Mouse (Mus musculus) G1E (cell line): Measurements from ENCODE around the gene Foxl1. TPM values are rescaled to one million over a fixed set of nuclear protein-coding genes. Genes with fewer than 3 reads are reported as not detected.

ENCODE experiments used
- ATAC-seq: 2 replicates; pipeline ENCODE4 v1.8.0; 2016; ENCODE audit warnings: mild to moderate bottlenecking; ENCODE audit not compliant: insufficient number of reproducible peaks, poor library complexity, low FRiP score, severe bottlenecking; ENCODE audit errors: extremely low read depth
- DNase-seq: peaks from one replicate; pipeline ENCODE4 v3.0.0; 2012; ENCODE audit warnings: low spot score
- H3K27me3 ChIP-seq: 2 replicates; pipeline ENCODE4 v1.6.1; 2012; ENCODE audit warnings: mild to moderate bottlenecking, low read length, inconsistent platforms; ENCODE audit not compliant: insufficient read depth
- H3K36me3 ChIP-seq: replicated peaks from 2 replicates; pipeline ENCODE3; 2012; ENCODE audit warnings: mild to moderate bottlenecking, inconsistent platforms
- H3K4me1 ChIP-seq: 2 replicates; pipeline ENCODE4 v1.6.1; 2012; ENCODE audit warnings: low read depth, low read length, inconsistent platforms, mixed read lengths; ENCODE audit not compliant: insufficient read depth
- H3K4me3 ChIP-seq: 2 replicates; pipeline ENCODE4 v1.5.1; 2012; ENCODE audit warnings: low read depth, mild to moderate bottlenecking, inconsistent platforms, low read length, moderate library complexity, mixed read lengths
- H3K9me3 ChIP-seq: replicated peaks from 2 replicates; pipeline ENCODE4 v1.6.1; 2012; ENCODE audit warnings: inconsistent platforms
- CTCF ChIP-seq: IDR thresholded peaks from 2 replicates; pipeline ENCODE4 v1.5.1; 2012; ENCODE audit warnings: low read depth, low read length, inconsistent platforms, mixed read lengths
- GATA1 ChIP-seq: IDR thresholded peaks from 2 replicates; pipeline ENCODE4 v1.6.1; 2012; ENCODE audit warnings: borderline replicate concordance, low read length, inconsistent platforms, mixed read lengths
- GATA2 ChIP-seq: IDR thresholded peaks from 2 replicates; pipeline ENCODE4 v1.6.1; 2012; ENCODE audit warnings: low read depth, low read length, inconsistent platforms, borderline replicate concordance
- POLR2AphosphoS5 ChIP-seq: IDR thresholded peaks from 2 replicates; pipeline ENCODE4 v1.6.1; 2012; ENCODE audit warnings: low read depth, low read length, inconsistent platforms; ENCODE audit not compliant: insufficient replicate concordance
- TAL1 ChIP-seq: conservative IDR thresholded peaks from 2 replicates; pipeline ENCODE4 v1.6.1; 2012; ENCODE audit warnings: low read depth, low read length, inconsistent platforms, mixed read lengths
- polyA plus RNA-seq: library from polyadenylated mRNA; stranded (reverse); fragments of >175 nt; gene quantifications from 2 replicates; pipeline ENCODE4 v1.2.3, GENCODE M21; 2012
- total RNA-seq, 2 experiments: library from RNA; stranded (forward) in 1 of 2; stranded (reverse) in 1 of 2; fragments of 200-1000 nt in 1 of 2; fragments of >200 nt in 1 of 2; fragmentation: Nextera tagmentation in 1 of 2; gene quantifications; 2 replicates each; pipeline ENCODE4 v1.2.3; 2014 to 2017

Gene Foxl1
- total and polyA plus RNA-seq, 3 experiments, result not detected

- Histone ChIP-seq H3K36me3 (no peaks in the 10 kb centered on the region), H3K4me3 (no peak overlapping the region), H3K9me3 (peaks cover 85% of the 10 kb centered on the region), H3K27me3 (no peaks in the 10 kb centered on the region), H3K4me1 (no peaks in the 10 kb centered on the region)
- DNase-seq (no peak), ATAC-seq (no peak)
- TF ChIP-seq POLR2AphosphoS5, result no peak
- no peak for TF ChIP-seq GATA2
- TF ChIP-seq GATA1, result no peak
- TF ChIP-seq TAL1, result no peak
- TF ChIP-seq CTCF, result no peak
Observed at GRCm38 (mm10) chr8:121162906-121163695, 35.4 kb downstream of the Foxl1 start.

GRCm38 (mm10) chr8:121164017-121164469, 36.3 kb downstream of the Foxl1 start:
- Histone ChIP-seq H3K4me3 (no peak overlapping the region), H3K9me3 (peaks cover 85% of the 10 kb centered on the region), H3K36me3 (no peaks in the 10 kb centered on the region), H3K27me3 (no peaks in the 10 kb centered on the region), H3K4me1 (no peaks in the 10 kb centered on the region)
- no peak for ATAC-seq
- TF ChIP-seq POLR2AphosphoS5 (no peak), TAL1 (no peak)
- DNase-seq, result no peak

GRCm38 (mm10) chr8:121168033-121168432, 40.3 kb downstream of the Foxl1 start:
- Histone ChIP-seq H3K36me3 (no peaks in the 10 kb centered on the region), H3K4me1 (no peaks in the 10 kb centered on the region), H3K9me3 (peaks cover 93% of the 10 kb centered on the region), H3K4me3 (no peak overlapping the region), H3K27me3 (no peaks in the 10 kb centered on the region)
- ATAC-seq (no peak), DNase-seq (no peak)
- TF ChIP-seq CTCF (no peak), POLR2AphosphoS5 (no peak), GATA2 (no peak), GATA1 (no peak), TAL1 (no peak)

- TF ChIP-seq CTCF, result no peak
- TF ChIP-seq GATA2, result no peak
- no peak for TF ChIP-seq GATA1
- TF ChIP-seq POLR2AphosphoS5, result no peak
- TF ChIP-seq TAL1, result no peak
- no peak overlapping the region for H3K4me3 ChIP-seq
- no peaks in the 10 kb centered on the region for H3K4me1 ChIP-seq
- peaks cover 96% of the 10 kb centered on the region for H3K9me3 ChIP-seq
- ATAC-seq (no peak), DNase-seq (no peak)
- no peaks in the 10 kb centered on the region for H3K36me3 ChIP-seq
- H3K27me3 ChIP-seq, result no peaks in the 10 kb centered on the region
Observed at GRCm38 (mm10) chr8:121170116-121170515, 42.4 kb downstream of the Foxl1 start.

GRCm38 (mm10) chr8:121170626-121171552, 43.1 kb downstream of the Foxl1 start:
- no peaks in the 10 kb centered on the region for H3K4me1 ChIP-seq
- no peaks in the 10 kb centered on the region for H3K36me3 ChIP-seq
- H3K27me3 ChIP-seq, result no peaks in the 10 kb centered on the region
- TF ChIP-seq CTCF (no peak), TAL1 (no peak)
- no peak overlapping the region for H3K4me3 ChIP-seq
- H3K9me3 ChIP-seq, result peaks cover 96% of the 10 kb centered on the region
- ATAC-seq, result no peak
- no peak for DNase-seq

GRCm38 (mm10) chr8:121172567-121172966, 44.8 kb downstream of the Foxl1 start:
- no peaks in the 10 kb centered on the region for H3K4me1 ChIP-seq
- ATAC-seq, result no peak
- H3K36me3 ChIP-seq, result no peaks in the 10 kb centered on the region
- no peak for DNase-seq
- H3K4me3 ChIP-seq, result no peak overlapping the region
- H3K9me3 ChIP-seq, result peaks cover 96% of the 10 kb centered on the region
- no peaks in the 10 kb centered on the region for H3K27me3 ChIP-seq
- TF ChIP-seq GATA1 (no peak), CTCF (no peak), POLR2AphosphoS5 (no peak), GATA2 (no peak), TAL1 (no peak)
